Mouse (Mus musculus) cerebellum, adult (tissue): ENCODE results near the gene Ribc2.

ENCODE experiments used
- ATAC-seq: cut with Nextera tagmentation; 2 replicates; pipeline ENCODE4 v1.9.2; 2017; ENCODE audit warnings: mild to moderate bottlenecking, moderate library complexity, mixed read lengths; ENCODE audit not compliant: insufficient number of reproducible peaks, low FRiP score, low TSS enrichment

Ribc2 gene

DNA sequence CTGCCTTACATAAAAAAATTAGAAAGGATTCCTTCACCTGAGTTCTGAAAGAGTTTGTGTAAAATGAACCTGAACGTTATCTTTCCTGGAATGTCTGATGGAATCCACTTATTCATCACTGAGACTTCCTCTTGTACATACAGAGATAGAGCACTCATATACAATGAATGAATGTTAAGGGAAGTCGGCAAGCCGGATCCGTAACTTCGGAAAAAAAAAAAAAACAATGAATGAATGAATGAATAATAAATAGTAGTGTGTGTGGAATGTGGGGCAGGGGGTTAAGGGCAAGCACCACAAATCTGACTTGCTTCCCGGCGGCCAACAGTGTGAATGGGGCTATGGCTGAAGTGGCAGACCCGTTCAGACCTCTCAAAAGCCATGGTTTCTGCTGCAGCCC is 45.7 kb downstream of the Ribc2 start:
- ATAC-seq: no peak

DNA sequence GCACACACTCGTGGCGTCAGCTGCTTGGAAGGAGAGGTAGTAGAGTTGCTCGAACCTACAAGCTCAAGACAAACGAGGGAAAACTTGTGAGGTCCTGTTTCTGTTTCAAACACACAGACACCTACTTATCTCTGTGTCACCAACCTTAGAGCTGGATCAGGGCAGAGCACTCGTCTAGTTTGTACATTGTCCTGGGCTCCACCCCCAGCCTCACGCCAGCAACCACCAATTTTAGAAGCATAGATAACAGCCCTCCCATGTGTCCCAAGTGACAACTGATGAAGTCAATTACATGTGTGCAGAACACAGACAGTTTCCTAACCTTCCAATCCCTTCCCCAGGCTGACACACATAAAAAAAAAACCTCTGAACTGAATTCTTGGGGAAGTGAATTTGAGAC is 46.3 kb downstream of the Ribc2 start:
- no peak for ATAC-seq

DNA sequence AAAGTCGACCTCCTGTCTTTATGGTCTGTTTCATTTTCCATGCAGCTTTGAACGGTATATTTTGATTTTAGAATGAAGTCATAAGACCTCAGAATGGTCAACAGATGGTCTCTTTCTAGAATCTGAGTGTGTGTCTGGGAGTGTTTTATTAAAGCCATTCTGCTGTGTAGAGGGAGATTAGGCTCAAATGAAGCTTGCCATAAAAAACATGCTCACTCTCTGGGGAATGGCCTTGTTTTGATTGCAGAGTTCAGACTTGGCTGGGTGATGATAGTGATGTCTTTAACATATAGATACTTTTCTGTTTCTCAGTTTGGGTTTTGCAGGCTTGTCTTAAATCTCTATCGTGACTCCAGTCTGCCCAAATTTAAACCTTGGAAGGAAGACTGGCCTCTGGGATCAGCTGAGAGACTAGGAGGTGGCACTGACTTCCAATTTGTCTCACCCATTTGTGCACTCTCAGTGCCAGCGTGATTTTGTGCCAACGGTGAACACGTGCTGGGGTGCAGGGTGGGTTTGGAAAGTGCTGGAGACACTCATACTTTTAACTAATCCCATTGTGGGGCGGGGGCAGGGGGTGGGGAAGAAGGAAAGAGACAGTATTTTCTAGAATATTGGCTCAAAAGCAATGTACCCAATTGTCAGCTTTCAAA is 47.8 kb downstream of the Ribc2 start:
- no peak for ATAC-seq

DNA sequence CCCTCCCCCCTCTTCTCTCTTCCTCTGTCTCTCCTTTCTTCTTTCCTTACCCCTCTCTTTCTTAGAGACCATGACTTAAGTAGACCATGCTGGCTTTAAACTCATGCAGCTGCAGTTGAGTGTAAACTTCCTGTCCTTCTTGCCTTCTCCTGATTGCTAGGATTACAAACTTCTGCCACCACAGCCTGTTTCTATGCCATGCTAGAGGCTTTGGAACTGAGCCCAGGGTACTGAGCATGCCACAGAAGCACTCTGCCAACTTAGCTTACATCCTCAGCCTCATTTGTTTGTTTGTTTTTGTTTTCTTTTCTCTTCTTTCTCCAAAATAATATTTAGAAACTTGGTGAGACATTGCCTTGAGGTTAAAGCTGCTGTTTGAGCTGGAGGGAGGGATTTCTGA is 48.5 kb downstream of the Ribc2 start:
- no peak for ATAC-seq

DNA sequence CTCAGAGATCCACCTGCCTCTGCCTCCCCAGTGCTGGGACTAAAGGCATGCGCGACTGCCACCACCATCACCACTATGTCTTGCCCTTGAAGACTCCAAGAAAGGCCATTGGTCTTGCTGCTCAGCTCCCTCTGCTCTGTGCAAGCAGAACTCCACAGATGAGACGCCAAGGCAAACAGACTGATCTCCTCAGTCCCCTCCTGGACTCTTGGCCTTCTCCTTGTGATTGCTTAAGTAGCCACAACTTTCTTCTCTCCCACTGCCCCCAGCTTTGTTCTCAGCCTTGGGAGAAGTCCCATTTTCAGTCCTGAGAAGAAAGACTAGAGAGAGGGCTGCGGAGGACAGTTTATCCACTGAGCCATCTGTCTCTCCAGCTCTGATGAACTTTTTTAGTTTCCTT is 50.2 kb downstream of the Ribc2 start:
- ATAC-seq: no peak

DNA sequence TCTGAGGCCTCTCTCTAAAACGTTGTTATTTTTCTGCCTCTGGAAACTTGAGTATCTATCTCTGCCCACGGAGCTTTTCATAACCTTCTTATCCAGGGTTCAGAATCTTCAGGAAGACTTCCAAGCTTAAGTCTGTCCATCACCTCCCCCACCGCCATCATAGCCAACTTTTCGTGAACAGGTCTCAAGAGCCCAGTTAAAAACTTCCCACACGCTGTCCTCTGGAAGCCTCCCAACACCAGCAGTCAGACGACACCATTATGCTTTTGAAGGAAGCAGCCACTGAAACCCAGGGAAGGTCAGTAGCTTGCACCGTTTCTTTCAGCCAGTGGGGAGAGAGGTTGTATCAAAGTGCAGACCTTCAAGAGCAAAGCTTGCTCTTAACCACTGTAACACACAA is 55.0 kb downstream of the Ribc2 start:
- ATAC-seq: no peak

DNA sequence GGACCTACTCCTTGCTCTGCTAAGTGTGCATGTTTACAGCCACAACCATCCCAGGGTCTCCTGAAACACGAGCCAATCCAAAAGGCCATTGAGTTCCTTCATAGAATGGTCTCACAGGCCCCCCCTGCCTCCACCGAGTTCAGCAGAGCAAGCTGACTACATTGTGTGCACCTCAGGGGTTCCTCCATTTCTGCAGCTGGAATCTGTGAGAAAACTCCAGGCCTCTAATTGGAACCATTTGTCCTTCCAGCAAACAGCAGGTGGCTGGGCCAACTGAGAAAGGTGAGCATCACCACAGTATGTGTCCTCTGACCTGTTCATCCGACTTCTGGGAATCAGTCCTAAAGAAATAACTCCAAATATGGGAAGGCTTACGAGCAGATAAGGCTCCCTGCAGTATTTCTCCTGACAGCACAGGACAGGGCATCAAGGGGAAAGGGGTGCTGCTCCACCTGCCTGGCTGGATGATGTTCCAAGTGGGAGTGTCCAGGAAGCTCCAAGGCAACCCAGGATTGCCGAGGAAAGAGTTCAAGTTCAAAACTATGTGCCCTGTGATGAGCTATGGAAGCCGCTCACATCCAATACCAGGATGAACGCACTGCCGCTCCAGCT is 56.4 kb downstream of the Ribc2 start:
- ATAC-seq: no peak
